Mouse (Mus musculus) limb, embryonic 14.5 days (tissue): ENCODE measurements around the gene Stk38. TPM values are rescaled to one million over a fixed set of nuclear protein-coding genes. Genes with fewer than 3 reads are reported as not detected.

Experiments used
- ATAC-seq: fragments of 200-750 bp; cut with Nextera tagmentation; 2 replicates; pipeline ENCODE4 v1.8.0; 2017; ENCODE audit warnings: low read depth, moderate number of reproducible peaks, moderate TSS enrichment; ENCODE audit not compliant: low FRiP score
- DNase-seq: peaks from one replicate; pipeline ENCODE4 v3.0.0-alpha.2; 2015; ENCODE audit warnings: low spot score
- H3K27ac ChIP-seq: fragments of 300-500 bp; sonication (generic); replicated peaks from 2 replicates; pipeline ENCODE4 v1.5.1; 2014; ENCODE audit warnings: low read depth, mild to moderate bottlenecking, low read length, moderate library complexity, mixed read lengths
- H3K27me3 ChIP-seq: fragments of 300-500 bp; sonication (generic); 2 replicates; pipeline ENCODE4 v1.6.1; 2014; ENCODE audit warnings: low read length, mixed read lengths; ENCODE audit not compliant: control insufficient read depth, insufficient read depth
- H3K36me3 ChIP-seq: fragments of 300-500 bp; sonication (generic); 2 replicates; pipeline ENCODE4 v1.6.1; 2014; ENCODE audit warnings: mild to moderate bottlenecking, low read length, moderate library complexity, mixed read lengths; ENCODE audit not compliant: control insufficient read depth, insufficient read depth
- H3K4me1 ChIP-seq: fragments of 300-500 bp; sonication (generic); 2 replicates; pipeline ENCODE4 v1.6.1; 2014; ENCODE audit warnings: antibody characterized with exemption, low read length, mixed read lengths; ENCODE audit not compliant: control insufficient read depth, insufficient read depth
- H3K4me2 ChIP-seq: fragments of 300-500 bp; sonication (generic); replicated peaks from 2 replicates; pipeline ENCODE4 v1.6.1; 2014; ENCODE audit warnings: low read depth, mild to moderate bottlenecking, low read length, moderate library complexity; ENCODE audit not compliant: severe bottlenecking
- H3K4me3 ChIP-seq: fragments of 300-500 bp; sonication (generic); replicated peaks from 2 replicates; pipeline ENCODE4 v1.5.1; 2014; ENCODE audit warnings: low read length
- H3K9ac ChIP-seq: fragments of 300-500 bp; sonication (generic); 2 replicates; pipeline ENCODE4 v1.6.1; 2014; ENCODE audit warnings: mild to moderate bottlenecking, low read depth, low read length, moderate library complexity; ENCODE audit not compliant: severe bottlenecking
- H3K9me3 ChIP-seq: fragments of 300-500 bp; sonication (generic); 2 replicates; pipeline ENCODE4 v1.6.1; 2016; ENCODE audit warnings: low read length; ENCODE audit not compliant: control insufficient read depth
- POLR2A ChIP-seq: fragments of 200-500 bp; IDR thresholded peaks from 2 replicates; pipeline ENCODE4 v1.8.0; 2012; ENCODE audit warnings: inconsistent platforms, mild to moderate bottlenecking, moderate library complexity, borderline replicate concordance; ENCODE audit not compliant: insufficient read depth, insufficient read length; ENCODE audit errors: extremely low read depth
- WGBS: fragments of 180-500 bp; shearing (Covaris S2); extraction: QIAGEN DNeasy Blood & Tissue Kit; methylation state at CpG from one replicate; pipeline ENCODE4 v1.1.7; 2014; 5-methylcytosine and 5-hydroxymethylcytosine counted together
- polyA plus RNA-seq, 2 experiments: library from polyadenylated mRNA; depleted of rRNA in 1 of 2; stranded (reverse) in 1 of 2; unstranded in 1 of 2; fragments of >200 nt; fragmentation: Nextera tagmentation in 1 of 2; extraction: Ambion mirVana in 1 of 2; gene quantifications; 2 replicates each; pipeline versions ENCODE4 v1.2.1 to v1.2.3; 2012 to 2014

Stk38 gene
- polyA plus RNA-seq, 2 experiments, result 86.6 to 115 TPM

- peak; percentile 78 for DNase-seq
- no peaks in the 10 kb centered on the region for H3K27me3 ChIP-seq
- no peak overlapping the region for H3K4me3 ChIP-seq
- peak; percentile 18; the same call in 1 of the 2 replicates for ATAC-seq
- no peak overlapping the region for H3K4me2 ChIP-seq
- peaks cover 9% of the 10 kb centered on the region for H3K4me1 ChIP-seq
- TF ChIP-seq POLR2A, result no peak
- no peak overlapping the region for H3K9ac ChIP-seq
- peaks cover 35% of the 10 kb centered on the region for H3K36me3 ChIP-seq
- no peaks in the 10 kb centered on the region for H3K9me3 ChIP-seq
- H3K27ac ChIP-seq, result no peak overlapping the region
- 20% methylated on average over 13 of the region's 13 CpGs for WGBS
Observed at GRCm38 (mm10) chr17:29048748-29049507, 41.1 kb upstream of the Stk38 start.

DNA sequence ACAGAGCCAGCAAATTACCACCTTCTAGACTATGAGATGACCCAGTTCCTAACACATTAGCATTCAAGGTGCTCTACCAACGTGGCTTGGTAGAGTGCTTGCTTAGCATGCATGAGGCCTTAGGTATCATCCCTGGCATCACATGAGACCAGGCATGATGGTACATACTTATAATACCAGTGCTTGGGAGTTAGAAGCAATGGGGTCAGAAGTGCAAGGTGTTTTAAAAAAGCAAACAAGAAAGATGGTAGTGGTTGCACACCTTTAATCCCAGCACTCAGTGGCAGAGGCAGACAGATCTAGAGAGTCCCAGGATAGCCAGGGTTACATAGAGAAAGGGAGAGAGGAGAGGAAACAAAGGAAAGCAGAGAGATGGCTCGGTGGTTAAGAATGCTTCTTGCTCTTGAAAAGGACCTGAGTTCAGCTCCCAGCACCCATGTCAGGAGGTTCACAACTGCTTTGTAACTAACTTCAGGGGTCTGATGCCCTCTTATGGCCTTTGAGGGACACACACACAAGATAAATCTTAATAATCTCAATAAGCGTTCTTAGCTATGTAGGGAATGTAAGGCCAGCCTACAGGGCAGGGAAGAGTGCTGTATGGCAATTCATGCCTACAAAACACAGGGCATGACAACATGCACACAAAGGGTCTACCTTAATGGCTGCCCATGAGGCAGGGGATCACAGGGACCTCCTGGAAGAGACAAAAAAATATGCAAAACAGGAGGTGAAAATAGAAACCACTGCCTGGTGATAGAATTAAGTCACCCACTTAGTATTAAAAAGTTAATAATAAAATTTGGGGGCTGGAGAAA is 40.1 kb upstream of the Stk38 start:
- Histone ChIP-seq H3K27ac (no peak overlapping the region), H3K36me3 (peaks cover 45% of the 10 kb centered on the region), H3K4me3 (no peak overlapping the region), H3K27me3 (no peaks in the 10 kb centered on the region), H3K9ac (no peak overlapping the region), H3K4me2 (no peak overlapping the region), H3K4me1 (peaks cover 3% of the 10 kb centered on the region; the same call in 1 of the 2 replicates), H3K9me3 (no peaks in the 10 kb centered on the region)
- WGBS, result 65% methylated on average over 3 of the region's 3 CpGs
- no peak for ATAC-seq
- DNase-seq, result no peak
- TF ChIP-seq POLR2A, result no peak

- Histone ChIP-seq H3K4me3 (no peak overlapping the region), H3K27ac (no peak overlapping the region), H3K36me3 (peaks cover 53% of the 10 kb centered on the region), H3K4me1 (peaks cover 3% of the 10 kb centered on the region; the same call in 1 of the 2 replicates), H3K4me2 (no peak overlapping the region), H3K9ac (no peak overlapping the region), H3K9me3 (no peaks in the 10 kb centered on the region), H3K27me3 (no peaks in the 10 kb centered on the region)
- TF ChIP-seq POLR2A, result no peak
- 96% methylated on average over 3 of the region's 3 CpGs for WGBS
- ATAC-seq (no peak), DNase-seq (no peak)
Observed at GRCm38 (mm10) chr17:29046863-29047262, 39.1 kb upstream of the Stk38 start.

DNA sequence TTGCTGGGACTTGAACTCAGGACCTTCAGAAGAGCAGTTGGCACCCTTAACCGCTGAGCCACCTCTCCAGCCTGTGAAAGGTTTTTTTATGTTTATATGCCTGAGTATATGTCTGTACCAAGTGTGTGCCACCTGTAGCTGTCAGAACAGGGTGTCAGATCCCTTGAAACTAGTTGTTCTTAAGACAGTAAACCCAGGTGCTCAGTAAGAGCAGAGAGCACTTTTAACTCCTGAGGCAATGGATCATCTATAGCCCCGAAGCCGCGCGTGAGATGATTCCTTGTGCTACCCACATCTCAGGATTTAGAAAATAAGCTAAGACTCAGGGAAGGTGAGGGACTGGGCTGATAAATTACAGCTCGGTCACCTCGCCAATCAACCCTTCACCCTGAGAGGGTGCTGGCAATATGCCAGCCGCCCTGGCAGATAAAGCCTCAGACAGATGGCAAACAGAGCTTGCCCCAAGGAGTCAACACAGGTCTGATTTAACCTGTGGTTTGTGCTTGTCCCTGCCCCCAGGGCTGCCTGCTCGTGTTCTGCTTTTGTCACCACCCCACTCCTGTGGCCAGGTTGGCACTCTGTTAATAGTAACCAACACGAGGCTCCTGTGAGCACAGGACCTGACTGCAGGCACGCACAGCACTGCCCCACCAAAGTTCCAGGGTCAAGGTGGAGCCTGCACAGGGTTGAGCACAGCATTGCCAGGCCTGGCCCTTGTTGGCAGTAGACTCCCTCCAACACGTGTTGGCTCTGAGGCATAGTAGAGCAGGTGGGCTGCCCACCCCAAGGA is 38.1 kb upstream of the Stk38 start:
- 0 out of 2 replicates have a peak, but pooled peaks have one; percentile 7 for ATAC-seq
- H3K36me3 ChIP-seq, result peaks cover 59% of the 10 kb centered on the region
- no peak for DNase-seq

DNA sequence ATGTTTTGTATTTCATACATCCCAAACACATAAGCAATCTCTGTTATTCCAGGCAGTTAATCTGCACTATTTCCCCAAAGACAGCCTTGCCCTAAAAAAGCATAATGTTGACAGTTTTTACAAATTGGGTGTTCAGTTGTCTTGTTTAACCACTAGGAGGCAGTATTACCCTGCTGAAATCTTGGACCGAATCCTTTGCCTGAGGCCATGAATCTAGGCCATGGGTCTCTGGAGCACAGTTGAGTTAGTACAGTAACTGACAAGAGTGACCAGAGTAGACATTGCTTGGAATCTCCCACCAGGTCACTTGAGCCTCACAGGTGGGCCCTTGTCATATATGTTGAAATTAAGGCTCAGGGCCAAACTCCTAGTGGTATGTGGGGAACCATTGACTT is 37.1 kb upstream of the Stk38 start:
- Histone ChIP-seq H3K4me1 (no peaks in the 10 kb centered on the region), H3K27me3 (no peaks in the 10 kb centered on the region), H3K9me3 (no peaks in the 10 kb centered on the region), H3K4me2 (no peak overlapping the region), H3K36me3 (peaks cover 69% of the 10 kb centered on the region), H3K4me3 (no peak overlapping the region), H3K27ac (no peak overlapping the region), H3K9ac (no peak overlapping the region)
- WGBS, result 77% methylated on average over 1 of the region's 1 CpGs
- ATAC-seq (no peak), DNase-seq (no peak)
- TF ChIP-seq POLR2A, result no peak

More for the DNA sequence above, 38.1 kb upstream of the Stk38 start:
- no peak for TF ChIP-seq POLR2A
- no peak overlapping the region for H3K4me2 ChIP-seq
- WGBS, result 60% methylated on average over 12 of the region's 12 CpGs
- H3K4me1 ChIP-seq, result peaks cover 3% of the 10 kb centered on the region; the same call in 1 of the 2 replicates
- no peak overlapping the region for H3K27ac ChIP-seq
- H3K27me3 ChIP-seq, result no peaks in the 10 kb centered on the region
- no peak overlapping the region for H3K4me3 ChIP-seq
- no peak overlapping the region for H3K9ac ChIP-seq
- H3K9me3 ChIP-seq, result no peaks in the 10 kb centered on the region
